Mouse (Mus musculus) urinary bladder, adult 2 months (tissue): ENCODE results near the gene Naaa. TPM values are rescaled to one million over a fixed set of nuclear protein-coding genes. Genes with fewer than 3 reads are reported as not detected.

Experiments
- DNase-seq: peaks from one replicate; pipeline ENCODE4 v3.0.0; 2022; ENCODE audit warnings: low spot score
- polyA plus RNA-seq: library from polyadenylated mRNA; depleted of rRNA; stranded (reverse); fragments of >200 nt; gene quantifications from 2 replicates; pipeline ENCODE4 v1.2.3, GENCODE M21; 2012; rRNA removed

The Naaa gene
- 34.3 and 37.5 TPM in 2 replicates for polyA plus RNA-seq

GRCm38 (mm10) chr5:92277437-92278394 lies at the start of gene Naaa:
Naaa (minus strand) TSS chr5:92278170.
- DNase-seq: peak; percentile 84

GRCm38 (mm10) chr5:92327367-92327766 lies 49.4 kb upstream of the Naaa start:
- DNase-seq: no peak

- DNase-seq: no peak
Observed at GRCm38 (mm10) chr5:92323264-92323663, 45.3 kb upstream of the Naaa start.

GRCm38 (mm10) chr5:92322612-92323011 lies 44.6 kb upstream of the Naaa start:
- DNase-seq: no peak

GRCm38 (mm10) chr5:92321631-92322400 lies 43.8 kb upstream of the Naaa start:
- no peak for DNase-seq

GRCm38 (mm10) chr5:92318596-92318995 lies 40.6 kb upstream of the Naaa start:
- DNase-seq: no peak

GRCm38 (mm10) chr5:92318119-92318518 lies 40.1 kb upstream of the Naaa start:
- no peak for DNase-seq

GRCm38 (mm10) chr5:92313776-92314175 lies 35.8 kb upstream of the Naaa start:
- DNase-seq: no peak

GRCm38 (mm10) chr5:92312046-92312715 lies 34.2 kb upstream of the Naaa start:
- DNase-seq: peak; percentile 48

GRCm38 (mm10) chr5:92309681-92310511 lies 31.9 kb upstream of the Naaa start, which contains the start of gene Sdad1:
Sdad1 (minus strand) TSS chr5:92310479.
- DNase-seq: peak; percentile 80

- no peak for DNase-seq
Observed at GRCm38 (mm10) chr5:92304291-92304690, 26.3 kb upstream of the Naaa start.

- no peak for DNase-seq
Observed at GRCm38 (mm10) chr5:92302149-92302840, 24.3 kb upstream of the Naaa start.

- DNase-seq: no peak
Observed at GRCm38 (mm10) chr5:92294525-92294924, 16.6 kb upstream of the Naaa start.

GRCm38 (mm10) chr5:92291652-92292414 lies 13.9 kb upstream of the Naaa start:
- DNase-seq: no peak

GRCm38 (mm10) chr5:92287840-92288239 lies 9.9 kb upstream of the Naaa start:
- DNase-seq: no peak

- no peak for DNase-seq
Observed at GRCm38 (mm10) chr5:92283107-92283506, 5.1 kb upstream of the Naaa start.

GRCm38 (mm10) chr5:92282571-92282970 lies 4.6 kb upstream of the Naaa start:
- DNase-seq: no peak

GRCm38 (mm10) chr5:92278942-92279537 lies 1.1 kb upstream of the Naaa start:
- DNase-seq: no peak

- no peak for DNase-seq
Observed at GRCm38 (mm10) chr5:92270496-92270895, 7.5 kb downstream of the Naaa start.
